Mouse (Mus musculus) kidney, postnatal 0 days (tissue): ENCODE measurements around the gene Mcoln3. TPM values are rescaled to one million over a fixed set of nuclear protein-coding genes. Genes with fewer than 3 reads are reported as not detected.

Experiments used
- ATAC-seq: fragments of 200-750 bp; cut with Nextera tagmentation; replicated peaks from 2 replicates; pipeline ENCODE4 v1.8.0; 2017; ENCODE audit warnings: low read depth, moderate number of reproducible peaks, moderate TSS enrichment, moderate library complexity; ENCODE audit not compliant: low FRiP score
- DNase-seq: peaks from one replicate; pipeline ENCODE4 v3.0.0-alpha.2; 2016; ENCODE audit warnings: low spot score
- H3K27ac ChIP-seq: fragments of 300-500 bp; sonication (generic); 2 replicates; pipeline ENCODE4 v1.5.1; 2014; ENCODE audit warnings: mild to moderate bottlenecking
- H3K27me3 ChIP-seq: fragments of 300-500 bp; sonication (generic); 2 replicates; pipeline ENCODE4 v1.6.1; 2014; ENCODE audit warnings: low read length, mixed read lengths; ENCODE audit not compliant: insufficient read depth
- H3K36me3 ChIP-seq: fragments of 300-500 bp; sonication (generic); 2 replicates; pipeline ENCODE4 v1.6.1; 2014; ENCODE audit warnings: low read length, mixed read lengths; ENCODE audit not compliant: insufficient read depth
- H3K4me1 ChIP-seq: fragments of 300-500 bp; sonication (generic); replicated peaks from 2 replicates; pipeline ENCODE4 v1.6.1; 2014; ENCODE audit warnings: antibody characterized with exemption, low read length, mixed read lengths; ENCODE audit not compliant: insufficient read depth
- H3K4me2 ChIP-seq: fragments of 300-500 bp; sonication (generic); 2 replicates; pipeline ENCODE4 v1.6.1; 2014; ENCODE audit warnings: mild to moderate bottlenecking, low read length, moderate library complexity, mixed read lengths
- H3K4me3 ChIP-seq: fragments of 300-500 bp; sonication (generic); replicated peaks from 2 replicates; pipeline ENCODE4 v1.5.1; 2014; ENCODE audit warnings: low read depth, low read length
- H3K9ac ChIP-seq: fragments of 300-500 bp; sonication (generic); 2 replicates; pipeline ENCODE4 v1.6.1; 2014; ENCODE audit warnings: low read depth, low read length
- H3K9me3 ChIP-seq: fragments of 300-500 bp; sonication (generic); replicated peaks from 2 replicates; pipeline ENCODE4 v1.6.1; 2016; ENCODE audit warnings: low read length, inconsistent platforms, mixed read lengths
- CTCF ChIP-seq: IDR thresholded peaks from 2 replicates; pipeline ENCODE4 v1.5.1; 2016; ENCODE audit warnings: antibody characterized with exemption, low read depth, mild to moderate bottlenecking, moderate library complexity
- WGBS: fragments of 180-500 bp; shearing (Covaris S2); extraction: QIAGEN DNeasy Blood & Tissue Kit; methylation state at CpG from one replicate; pipeline ENCODE4 v1.1.7; 2014; 5-methylcytosine and 5-hydroxymethylcytosine counted together
- polyA plus RNA-seq: library from polyadenylated mRNA; unstranded; fragments of >200 nt; fragmentation: Nextera tagmentation; extraction: Ambion mirVana; gene quantifications from 2 replicates; pipeline ENCODE4 v1.2.1, GENCODE M21; 2015

Gene Mcoln3
- polyA plus RNA-seq, 1 experiment from 2014 or later: 34.7 TPM

GRCm38 (mm10) chr3:146151328-146151727, 34.1 kb downstream of the Mcoln3 start:
- no peak for ATAC-seq
- H3K9me3 ChIP-seq: no peaks in the 10 kb centered on the region
- no peak for DNase-seq
- no peak overlapping the region for H3K4me2 ChIP-seq
- no peak for TF ChIP-seq CTCF
- no peak overlapping the region for H3K27ac ChIP-seq
- peaks cover 10% of the 10 kb centered on the region; the same call in 1 of the 2 replicates for H3K4me1 ChIP-seq
- H3K4me3 ChIP-seq: no peak overlapping the region
- H3K36me3 ChIP-seq: no peaks in the 10 kb centered on the region
- H3K9ac ChIP-seq: no peak overlapping the region
- WGBS: 95% methylated on average over 10 of the region's 10 CpGs
- 0 out of 2 replicates have a peak, but pooled peaks cover 3% of the 10 kb centered on the region for H3K27me3 ChIP-seq

GRCm38 (mm10) chr3:146151755-146152154, 34.5 kb downstream of the Mcoln3 start:
- WGBS: 88% methylated on average over 8 of the region's 8 CpGs
- Histone ChIP-seq H3K9me3 (no peaks in the 10 kb centered on the region), H3K27ac (no peak overlapping the region), H3K9ac (no peak overlapping the region), H3K4me2 (no peak overlapping the region), H3K27me3 (0 out of 2 replicates have a peak, but pooled peaks cover 3% of the 10 kb centered on the region), H3K36me3 (no peaks in the 10 kb centered on the region), H3K4me1 (peaks cover 10% of the 10 kb centered on the region; the same call in 1 of the 2 replicates), H3K4me3 (no peak overlapping the region)
- no peak for TF ChIP-seq CTCF
- DNase-seq: no peak
- ATAC-seq: no peak

GRCm38 (mm10) chr3:146152348-146152747, 35.1 kb downstream of the Mcoln3 start:
- no peak for DNase-seq
- H3K9ac ChIP-seq: no peak overlapping the region
- no peak overlapping the region for H3K4me2 ChIP-seq
- peaks cover 10% of the 10 kb centered on the region; the same call in 1 of the 2 replicates for H3K4me1 ChIP-seq
- 83% methylated on average over 8 of the region's 8 CpGs for WGBS
- ATAC-seq: no peak
- no peak overlapping the region for H3K27ac ChIP-seq
- H3K36me3 ChIP-seq: no peaks in the 10 kb centered on the region
- no peaks in the 10 kb centered on the region for H3K9me3 ChIP-seq
- TF ChIP-seq CTCF: no peak
- 0 out of 2 replicates have a peak, but pooled peaks cover 3% of the 10 kb centered on the region for H3K27me3 ChIP-seq
- no peak overlapping the region for H3K4me3 ChIP-seq

- TF ChIP-seq CTCF: no peak
- Histone ChIP-seq H3K4me3 (no peak overlapping the region), H3K27ac (no peak overlapping the region), H3K4me2 (no peak overlapping the region), H3K27me3 (0 out of 2 replicates have a peak, but pooled peaks cover 3% of the 10 kb centered on the region), H3K9ac (no peak overlapping the region), H3K9me3 (no peaks in the 10 kb centered on the region), H3K36me3 (no peaks in the 10 kb centered on the region), H3K4me1 (peaks cover 10% of the 10 kb centered on the region; the same call in 1 of the 2 replicates)
- WGBS: 93% methylated on average over 2 of the region's 2 CpGs
- ATAC-seq (no peak), DNase-seq (no peak)
These were observed 35.7 kb downstream of the Mcoln3 start for GRCm38 (mm10) chr3:146152913-146153312.

- H3K4me2 ChIP-seq: no peak overlapping the region
- no peak overlapping the region for H3K4me3 ChIP-seq
- DNase-seq (no peak), ATAC-seq (no peak)
- no peak for TF ChIP-seq CTCF
- H3K36me3 ChIP-seq: no peaks in the 10 kb centered on the region
- H3K27ac ChIP-seq: no peak overlapping the region
- H3K9me3 ChIP-seq: no peaks in the 10 kb centered on the region
- peaks cover 10% of the 10 kb centered on the region; the same call in 1 of the 2 replicates for H3K4me1 ChIP-seq
- H3K27me3 ChIP-seq: 0 out of 2 replicates have a peak, but pooled peaks cover 3% of the 10 kb centered on the region
- WGBS: 27% methylated on average over 12 of the region's 12 CpGs
- H3K9ac ChIP-seq: no peak overlapping the region
These were observed 36.8 kb downstream of the Mcoln3 start for GRCm38 (mm10) chr3:146153862-146154611.

GRCm38 (mm10) chr3:146155628-146156576, 38.7 kb downstream of the Mcoln3 start:
- no peak overlapping the region for H3K4me2 ChIP-seq
- ATAC-seq: no peak
- no peak for TF ChIP-seq CTCF

More at GRCm38 (mm10) chr3:146155628-146156576, 38.7 kb downstream of the Mcoln3 start:
- Histone ChIP-seq H3K9ac (no peak overlapping the region), H3K27ac (no peak overlapping the region), H3K36me3 (no peaks in the 10 kb centered on the region), H3K4me3 (no peak overlapping the region), H3K27me3 (0 out of 2 replicates have a peak, but pooled peaks cover 3% of the 10 kb centered on the region), H3K4me1 (no peaks in the 10 kb centered on the region), H3K9me3 (no peaks in the 10 kb centered on the region)
- WGBS: 71% methylated on average over 13 of the region's 13 CpGs
- DNase-seq: no peak
